Mouse (Mus musculus): Measurements from ENCODE around the gene Gm12216.
"Not testable (repeated sequence)": the region's sequence is repeated elsewhere in the genome, so short reads cannot be mapped to it uniquely, and the experiment has no call there.

The Gm12216 gene

GRCm38 (mm10) chr11:53858761-53859580 is at the start of gene Gm12216:
Gene Gm12216 (minus strand): TSS chr11:53859256.
- DNase-seq (ENCODE audit: extremely low read depth, low read depth) = not testable (repeated sequence)

- DNase-seq (ENCODE audit: extremely low read depth, low read depth) = no peak
Measured at GRCm38 (mm10) chr11:53908686-53909085, 49.6 kb upstream of the Gm12216 start.

- DNase-seq (ENCODE audit: extremely low read depth, low read depth) = no peak
Measured at GRCm38 (mm10) chr11:53904534-53904925, 45.5 kb upstream of the Gm12216 start.

GRCm38 (mm10) chr11:53903781-53904533 is 44.9 kb upstream of the Gm12216 start:
- DNase-seq (ENCODE audit: extremely low read depth, low read depth) = no peak

GRCm38 (mm10) chr11:53902741-53903140 is 43.7 kb upstream of the Gm12216 start:
- no peak for DNase-seq (ENCODE audit: extremely low read depth, low read depth)

GRCm38 (mm10) chr11:53900991-53901390 is 41.9 kb upstream of the Gm12216 start:
- DNase-seq (ENCODE audit: extremely low read depth, low read depth) = no peak

GRCm38 (mm10) chr11:53899981-53900380 is 40.9 kb upstream of the Gm12216 start:
- DNase-seq (ENCODE audit: extremely low read depth, low read depth) = no peak

GRCm38 (mm10) chr11:53899004-53899403 is 39.9 kb upstream of the Gm12216 start:
- DNase-seq (ENCODE audit: extremely low read depth, low read depth) = no peak

- no peak for DNase-seq (ENCODE audit: extremely low read depth, low read depth)
Measured at GRCm38 (mm10) chr11:53896935-53897334, 37.9 kb upstream of the Gm12216 start.

GRCm38 (mm10) chr11:53893451-53893850 is 34.4 kb upstream of the Gm12216 start:
- DNase-seq (ENCODE audit: extremely low read depth, low read depth) = no peak

- peak; percentile 75 for DNase-seq (ENCODE audit: extremely low read depth, low read depth)
Measured at GRCm38 (mm10) chr11:53892716-53893416, 33.8 kb upstream of the Gm12216 start.

GRCm38 (mm10) chr11:53891505-53892451 is 32.7 kb upstream of the Gm12216 start, which contains the start of gene Slc22a5:
Gene Slc22a5 (minus strand): TSS chr11:53891660.
- DNase-seq (ENCODE audit: extremely low read depth, low read depth) = peak; percentile 92

GRCm38 (mm10) chr11:53890906-53891504 is 31.9 kb upstream of the Gm12216 start:
- DNase-seq (ENCODE audit: extremely low read depth, low read depth) = no peak

- DNase-seq (ENCODE audit: extremely low read depth, low read depth) = no peak
Measured at GRCm38 (mm10) chr11:53890225-53890624, 31.2 kb upstream of the Gm12216 start.

GRCm38 (mm10) chr11:53889091-53889645 is 30.1 kb upstream of the Gm12216 start:
- no peak for DNase-seq (ENCODE audit: extremely low read depth, low read depth)

- DNase-seq (ENCODE audit: extremely low read depth, low read depth) = no peak
Measured at GRCm38 (mm10) chr11:53888242-53888641, 29.2 kb upstream of the Gm12216 start.

- DNase-seq (ENCODE audit: extremely low read depth, low read depth) = no peak
Measured at GRCm38 (mm10) chr11:53883287-53883686, 24.2 kb upstream of the Gm12216 start.

- not testable (repeated sequence) for DNase-seq (ENCODE audit: extremely low read depth, low read depth)
Measured at GRCm38 (mm10) chr11:53878096-53878495, 19.0 kb upstream of the Gm12216 start.

- DNase-seq (ENCODE audit: extremely low read depth, low read depth) = no peak
Measured at GRCm38 (mm10) chr11:53876488-53876887, 17.4 kb upstream of the Gm12216 start.

- no peak for DNase-seq (ENCODE audit: extremely low read depth, low read depth)
Measured at GRCm38 (mm10) chr11:53874706-53875105, 15.7 kb upstream of the Gm12216 start.

All from MEL-GATA-1-ER (cell line).